Mouse (Mus musculus) neural tube, embryonic 15.5 days (tissue): ENCODE results near the gene Nfu1. TPM values are rescaled to one million over a fixed set of nuclear protein-coding genes. Genes with fewer than 3 reads are reported as not detected.
A peak's percentile ranks its signal among the peaks of the same experiment; 100 is the strongest.
"Not testable (repeated sequence)": the region's sequence is repeated elsewhere in the genome, so short reads cannot be mapped to it uniquely, and the experiment has no call there.

Experiments used
- ATAC-seq: fragments of 200-750 bp; cut with Nextera tagmentation; 2 replicates; pipeline ENCODE4 v1.8.0; 2017; ENCODE audit warnings: mild to moderate bottlenecking, moderate TSS enrichment, moderate library complexity; ENCODE audit not compliant: low FRiP score
- H3K27ac ChIP-seq: fragments of 300-500 bp; sonication (generic); replicated peaks from 2 replicates; pipeline ENCODE4 v1.5.1; 2015; ENCODE audit warnings: mild to moderate bottlenecking, inconsistent platforms
- H3K27me3 ChIP-seq: fragments of 300-500 bp; sonication (generic); replicated peaks from 2 replicates; pipeline ENCODE4 v1.6.1; 2015; ENCODE audit warnings: inconsistent platforms
- H3K36me3 ChIP-seq: fragments of 300-500 bp; sonication (generic); 2 replicates; pipeline ENCODE4 v1.6.1; 2015; ENCODE audit warnings: inconsistent platforms
- H3K4me1 ChIP-seq: fragments of 300-500 bp; sonication (generic); 2 replicates; pipeline ENCODE4 v1.6.1; 2015; ENCODE audit warnings: inconsistent platforms
- H3K4me2 ChIP-seq: fragments of 300-500 bp; sonication (generic); 2 replicates; pipeline ENCODE4 v1.6.1; 2015; ENCODE audit warnings: inconsistent platforms, mild to moderate bottlenecking, moderate library complexity
- H3K4me3 ChIP-seq: fragments of 300-500 bp; sonication (generic); replicated peaks from 2 replicates; pipeline ENCODE4 v1.5.1; 2015; ENCODE audit warnings: mild to moderate bottlenecking, inconsistent platforms
- H3K9ac ChIP-seq: fragments of 300-500 bp; sonication (generic); replicated peaks from 2 replicates; pipeline ENCODE4 v1.6.1; 2015; ENCODE audit warnings: mild to moderate bottlenecking, inconsistent platforms
- H3K9me3 ChIP-seq: fragments of 300-500 bp; sonication (generic); replicated peaks from 2 replicates; pipeline ENCODE4 v1.6.1; 2016; ENCODE audit warnings: inconsistent platforms
- WGBS: fragments of 180-500 bp; shearing (Covaris S2); methylation state at CpG from one replicate; pipeline ENCODE4 v1.1.7; 2015; ENCODE audit warnings: mixed read lengths; 5-methylcytosine and 5-hydroxymethylcytosine counted together
- polyA plus RNA-seq: library from polyadenylated mRNA; unstranded; fragments of >200 nt; fragmentation: Nextera tagmentation; extraction: Ambion mirVana; gene quantifications from 2 replicates; pipeline ENCODE4 v1.2.1, GENCODE M21; 2015

The Nfu1 gene
- polyA plus RNA-seq, 1 experiment from 2014 or later = 155 TPM

DNA sequence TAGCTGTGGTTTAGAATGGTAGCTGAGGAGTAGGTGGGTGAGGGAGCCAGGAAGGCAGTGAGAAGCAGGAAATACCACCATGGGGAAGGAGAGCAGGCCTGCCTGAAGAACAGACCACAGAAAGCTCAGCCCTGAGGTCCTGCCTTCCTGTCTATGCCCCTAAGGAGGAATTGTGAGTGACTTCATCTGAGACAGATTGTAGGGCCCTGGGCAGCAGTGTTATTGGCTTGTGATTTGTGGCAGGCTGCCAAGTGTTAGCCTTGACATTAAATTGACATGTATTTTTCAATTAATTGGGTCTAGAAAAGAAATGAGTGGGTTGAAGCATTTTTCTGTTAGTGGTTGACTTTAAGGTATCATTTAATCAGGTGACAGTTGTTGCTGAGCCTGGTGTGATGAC lies 19.8 kb downstream of the Nfu1 start:
- Histone ChIP-seq H3K4me3 (no peak overlapping the region), H3K36me3 (peaks cover 55% of the 10 kb centered on the region), H3K4me2 (no peak overlapping the region), H3K9me3 (no peaks in the 10 kb centered on the region), H3K4me1 (no peaks in the 10 kb centered on the region), H3K27me3 (no peaks in the 10 kb centered on the region), H3K9ac (no peak overlapping the region), H3K27ac (no peak overlapping the region)
- no peak for ATAC-seq

DNA sequence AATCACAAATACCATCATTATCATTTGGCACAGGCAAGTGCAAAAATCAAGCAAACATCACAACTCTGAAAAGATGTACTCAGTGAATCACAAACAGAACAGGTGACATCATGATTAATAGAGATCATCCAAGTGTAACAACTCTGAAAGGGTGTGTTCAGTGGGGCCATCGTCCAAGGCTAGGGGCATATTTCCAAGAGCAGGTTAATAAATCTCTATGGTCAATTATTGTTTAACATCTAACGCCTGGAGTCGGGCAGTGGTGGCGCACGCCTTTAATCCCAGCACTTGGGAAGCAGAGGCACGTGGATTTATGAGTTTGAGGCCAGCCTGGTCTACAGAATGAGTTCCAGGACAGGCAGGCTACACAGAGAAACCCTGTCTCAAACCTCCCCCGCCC lies 22.3 kb downstream of the Nfu1 start:
- not testable (repeated sequence) for H3K4me2 ChIP-seq, H3K9ac ChIP-seq, H3K9me3 ChIP-seq, H3K4me1 ChIP-seq, H3K27me3 ChIP-seq, H3K4me3 ChIP-seq, H3K27ac ChIP-seq, ATAC-seq
- 44% methylated on average over 7 of the region's 7 CpGs for WGBS
- H3K36me3 ChIP-seq = peaks cover 33% of the 10 kb centered on the region

DNA sequence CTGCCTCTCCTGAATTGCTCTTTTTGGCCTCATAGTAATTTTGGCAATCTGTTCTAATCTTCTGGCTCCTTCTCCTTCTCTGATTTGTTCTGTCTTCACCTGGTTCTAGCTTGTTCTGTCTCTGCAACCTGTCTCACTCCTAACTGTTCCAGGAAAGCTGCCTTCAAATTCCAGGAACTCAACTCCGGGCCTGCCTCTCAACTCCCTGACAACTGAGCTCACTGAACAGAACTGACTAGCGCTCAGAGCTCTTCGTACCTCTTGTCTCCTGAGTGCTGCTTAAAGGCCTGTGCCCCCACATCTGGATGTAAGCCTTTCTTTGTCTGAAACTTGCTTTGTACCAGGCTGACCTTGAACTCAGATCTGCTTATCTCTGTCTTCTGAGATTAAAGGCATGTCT lies 23.4 kb downstream of the Nfu1 start:
- WGBS = 97% methylated on average over 3 of the region's 3 CpGs
- Histone ChIP-seq H3K9ac (no peak overlapping the region), H3K27me3 (no peaks in the 10 kb centered on the region), H3K4me3 (no peak overlapping the region), H3K36me3 (peaks cover 25% of the 10 kb centered on the region), H3K4me1 (no peaks in the 10 kb centered on the region), H3K9me3 (no peaks in the 10 kb centered on the region), H3K27ac (no peak overlapping the region), H3K4me2 (no peak overlapping the region)
- no peak for ATAC-seq

DNA sequence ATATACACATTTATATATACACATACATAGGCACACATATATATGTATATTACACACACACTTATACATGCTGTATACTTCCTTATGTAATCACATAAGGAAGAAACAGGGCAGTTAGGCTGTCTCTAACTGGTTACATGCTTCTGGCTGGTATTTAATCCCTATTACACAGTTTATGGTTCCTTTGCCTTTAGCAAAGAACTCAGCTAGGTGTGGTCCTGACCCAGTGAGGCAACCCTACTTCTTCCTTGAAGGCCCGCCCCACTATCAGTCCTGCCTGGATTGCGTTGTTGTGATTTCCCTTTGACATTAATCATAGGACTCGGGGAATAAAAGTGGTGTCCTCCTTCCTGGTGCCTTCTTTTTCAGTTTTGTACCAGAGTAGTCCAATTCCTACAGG lies 25.4 kb downstream of the Nfu1 start:
- WGBS = 90% methylated on average over 3 of the region's 3 CpGs
- Histone ChIP-seq H3K9ac (no peak overlapping the region), H3K4me1 (no peaks in the 10 kb centered on the region), H3K9me3 (no peaks in the 10 kb centered on the region), H3K27ac (no peak overlapping the region), H3K36me3 (peaks cover 10% of the 10 kb centered on the region), H3K4me3 (no peak overlapping the region), H3K4me2 (no peak overlapping the region), H3K27me3 (no peaks in the 10 kb centered on the region)
- no peak for ATAC-seq

DNA sequence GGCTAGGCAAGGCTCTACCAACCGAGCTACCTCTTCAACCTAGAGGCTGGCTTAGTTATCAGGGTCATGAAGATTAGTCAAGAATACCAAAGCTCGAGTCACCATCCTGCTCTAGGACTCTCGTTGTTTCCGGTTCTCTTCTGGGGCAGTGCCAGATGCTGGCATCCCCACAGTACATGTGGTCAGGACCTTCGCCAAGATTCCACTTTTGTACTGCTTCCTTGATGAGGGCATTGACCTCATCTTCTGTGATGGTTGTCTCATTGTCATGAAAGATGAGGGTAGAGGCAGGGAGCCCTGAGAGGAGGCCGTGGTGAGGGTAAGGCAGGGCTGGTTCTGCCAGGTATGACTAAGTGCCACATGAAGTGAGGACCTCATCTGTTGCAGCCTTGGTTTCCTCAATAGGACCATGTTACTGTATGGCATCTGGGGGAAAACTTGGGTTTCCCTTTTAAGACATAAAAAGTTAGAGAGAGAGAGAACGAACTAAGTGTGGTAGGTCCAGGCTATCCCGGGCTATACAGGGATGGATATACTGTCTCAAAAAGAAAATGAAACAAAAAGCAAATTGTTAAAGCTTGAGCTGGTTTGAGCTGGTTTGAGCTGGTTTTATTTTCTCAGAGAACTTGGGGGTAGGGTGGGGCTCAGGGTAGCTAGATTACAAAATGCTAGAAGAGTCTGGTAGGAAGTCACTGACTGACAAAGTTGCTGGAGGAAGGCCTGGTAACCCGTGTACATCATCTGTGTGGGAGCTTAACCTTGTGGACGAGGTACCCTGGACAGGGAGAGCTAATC lies 29.0 kb downstream of the Nfu1 start:
- H3K4me2 ChIP-seq = no peak overlapping the region
- no peak overlapping the region for H3K27ac ChIP-seq
- H3K4me1 ChIP-seq = peaks cover 10% of the 10 kb centered on the region
- H3K9me3 ChIP-seq = no peaks in the 10 kb centered on the region
- no peak overlapping the region for H3K9ac ChIP-seq
- no peaks in the 10 kb centered on the region for H3K27me3 ChIP-seq
- WGBS = 88% methylated on average over 10 of the region's 10 CpGs
- ATAC-seq = no peak
- no peaks in the 10 kb centered on the region for H3K36me3 ChIP-seq
- no peak overlapping the region for H3K4me3 ChIP-seq

DNA sequence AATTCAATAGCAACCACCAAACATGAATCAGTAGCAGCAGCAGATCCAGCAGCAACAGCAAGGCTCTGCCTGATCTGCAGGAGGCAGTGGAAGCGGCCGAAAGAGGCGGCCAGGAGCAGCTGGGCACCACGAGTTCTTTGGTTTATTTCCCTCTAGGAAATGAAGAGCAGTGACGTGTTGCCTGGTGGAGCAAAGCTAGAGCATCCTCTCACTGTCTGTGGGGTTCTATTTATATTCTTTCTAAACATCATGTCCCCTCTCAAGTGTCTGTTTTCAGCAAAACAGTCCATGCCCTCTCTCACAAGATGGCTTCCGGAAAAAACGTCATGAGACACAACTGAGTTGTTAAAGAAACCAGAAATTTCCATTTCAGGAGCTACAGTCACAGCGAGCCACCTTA lies 30.1 kb downstream of the Nfu1 start:
- Histone ChIP-seq H3K36me3 (no peaks in the 10 kb centered on the region), H3K9ac (no peak overlapping the region), H3K27me3 (no peaks in the 10 kb centered on the region), H3K9me3 (no peaks in the 10 kb centered on the region), H3K27ac (no peak overlapping the region), H3K4me2 (no peak overlapping the region), H3K4me1 (peaks cover 20% of the 10 kb centered on the region), H3K4me3 (no peak overlapping the region)
- ATAC-seq = no peak
- 88% methylated on average over 8 of the region's 8 CpGs for WGBS

DNA sequence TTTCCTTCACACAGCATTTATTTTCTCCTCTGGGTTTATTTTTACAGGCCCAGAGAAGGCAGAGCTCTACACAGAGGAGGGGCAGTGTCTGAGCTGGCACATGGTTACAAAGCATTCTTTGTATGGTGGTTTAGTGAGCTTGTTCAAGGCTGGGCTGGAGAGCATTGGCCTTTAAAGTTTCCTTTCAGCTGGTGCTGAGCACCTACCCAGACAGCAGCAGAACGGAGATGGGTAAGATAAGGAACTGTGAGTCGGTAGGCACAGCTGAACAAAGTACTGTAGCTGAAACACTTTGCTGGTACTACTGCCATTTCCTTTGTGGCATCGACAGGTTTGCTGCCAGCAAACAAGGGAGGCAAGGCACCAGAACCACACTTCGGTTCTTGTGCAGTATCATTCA lies 31.9 kb downstream of the Nfu1 start:
- H3K27ac ChIP-seq = peak overlapping the region; percentile 64
- no peak for ATAC-seq
- no peak overlapping the region for H3K4me3 ChIP-seq
- no peak overlapping the region for H3K9ac ChIP-seq
- H3K36me3 ChIP-seq = no peaks in the 10 kb centered on the region
- no peak overlapping the region for H3K4me2 ChIP-seq
- WGBS = 83% methylated on average over 4 of the region's 4 CpGs
- H3K4me1 ChIP-seq = peaks cover 22% of the 10 kb centered on the region
- no peaks in the 10 kb centered on the region for H3K9me3 ChIP-seq
- no peaks in the 10 kb centered on the region for H3K27me3 ChIP-seq

DNA sequence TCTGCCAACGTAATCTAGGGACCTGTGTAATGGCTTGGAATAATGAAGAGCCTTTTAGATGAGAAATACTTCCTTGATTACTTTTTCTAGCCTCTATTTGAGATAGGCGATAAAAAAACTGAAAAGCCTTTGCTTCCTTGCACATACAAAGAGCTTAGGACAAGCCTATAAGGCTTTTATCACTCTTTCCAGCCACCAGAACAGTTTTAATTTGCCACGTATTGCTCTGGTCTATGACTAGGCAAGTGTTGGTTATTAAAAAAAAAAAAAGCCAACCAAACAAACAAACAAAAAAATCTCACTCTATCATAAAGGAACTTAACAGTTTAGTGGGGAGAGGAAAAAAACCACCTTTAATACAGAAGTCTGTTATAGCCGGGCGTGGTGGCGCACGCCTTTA lies 32.4 kb downstream of the Nfu1 start:
- ATAC-seq = no peak
- H3K4me2 ChIP-seq = peak overlapping the region; percentile 72
- H3K4me3 ChIP-seq = peak overlapping the region; percentile 93; the same call in 1 of the 2 replicates
- 86% methylated on average over 7 of the region's 7 CpGs for WGBS
- H3K9ac ChIP-seq = no peak overlapping the region
- peak overlapping the region; percentile 64 for H3K27ac ChIP-seq
- H3K9me3 ChIP-seq = no peaks in the 10 kb centered on the region
- peaks cover 22% of the 10 kb centered on the region for H3K4me1 ChIP-seq
- H3K36me3 ChIP-seq = no peaks in the 10 kb centered on the region
- no peaks in the 10 kb centered on the region for H3K27me3 ChIP-seq

DNA sequence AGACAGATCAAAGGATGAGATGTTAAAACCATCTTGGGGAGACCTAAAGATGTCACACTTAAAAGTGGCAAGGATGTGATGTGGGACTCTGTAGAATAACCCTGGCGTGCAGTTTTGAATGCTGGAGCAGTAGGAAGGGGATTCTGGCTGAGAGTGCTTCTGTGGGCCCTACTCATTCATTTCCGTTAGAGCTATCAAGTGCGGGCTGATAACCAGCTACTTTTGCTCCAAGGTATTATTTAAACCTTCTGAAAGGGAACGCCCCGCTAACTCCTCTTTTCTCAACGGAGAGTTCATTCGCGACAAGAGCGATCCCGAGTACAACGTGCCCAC lies 32.9 kb downstream of the Nfu1 start:
- peaks cover 22% of the 10 kb centered on the region for H3K4me1 ChIP-seq
- under 1% methylated on average over 11 of the region's 11 CpGs for WGBS
- peak overlapping the region; percentile 79 for H3K9ac ChIP-seq
- H3K4me2 ChIP-seq = peak overlapping the region; percentile 72
- peak overlapping the region; percentile 93 for H3K4me3 ChIP-seq
- no peaks in the 10 kb centered on the region for H3K9me3 ChIP-seq
- H3K36me3 ChIP-seq = no peaks in the 10 kb centered on the region
- no peaks in the 10 kb centered on the region for H3K27me3 ChIP-seq
- 0 out of 2 replicates have a peak, but pooled peaks have one; percentile 14 for ATAC-seq
- H3K27ac ChIP-seq = peak overlapping the region; percentile 98

DNA sequence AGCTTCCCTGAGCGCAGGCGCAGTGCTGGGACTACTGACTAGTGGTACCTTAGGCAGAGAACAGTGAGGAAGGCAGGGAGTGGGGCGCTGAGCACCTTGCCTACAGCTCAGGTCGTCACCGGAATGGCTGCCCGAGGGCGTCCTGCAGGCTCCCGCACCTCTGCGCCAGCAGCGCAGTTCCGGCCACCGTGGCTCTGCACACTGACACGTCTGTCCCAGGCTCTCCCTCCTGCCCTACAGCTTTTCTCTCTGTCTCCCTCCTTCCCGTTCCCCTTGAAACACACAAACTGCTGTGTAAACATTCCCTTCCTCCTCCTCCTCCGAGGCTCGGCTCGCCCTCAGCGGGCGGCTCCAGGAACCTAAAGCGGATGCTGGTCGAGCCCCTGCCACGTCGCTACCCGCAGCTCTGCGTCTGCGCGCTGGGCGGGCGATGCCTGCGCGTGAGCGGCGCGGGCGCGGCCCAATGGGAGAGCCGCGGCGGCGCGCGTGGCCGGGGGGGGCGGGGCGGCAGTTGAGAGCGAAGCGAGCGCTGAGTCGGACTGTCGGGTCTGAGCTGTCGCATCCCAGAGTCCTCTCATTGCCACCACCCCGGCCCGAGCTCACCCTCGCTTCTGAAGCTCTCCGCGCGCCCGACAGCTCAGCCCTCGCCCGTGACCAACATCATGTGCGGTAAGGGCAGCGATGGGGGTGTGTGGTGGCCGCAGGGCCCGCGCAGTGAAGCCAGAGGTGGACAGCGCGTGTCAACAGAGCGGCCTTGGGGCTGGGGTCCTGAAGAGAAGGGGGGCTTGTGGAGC lies 33.5 kb downstream of the Nfu1 start, which contains the start of gene Gfpt1:
Gfpt1 (plus strand) TSS at position 510 of the 794 bp plus-strand sequence.
- ATAC-seq = peak; percentile 97
- Histone ChIP-seq H3K4me3 (peak within 1 kb of the TSS; percentile 93), H3K36me3 (no peaks in the 10 kb centered on the region)

DNA sequence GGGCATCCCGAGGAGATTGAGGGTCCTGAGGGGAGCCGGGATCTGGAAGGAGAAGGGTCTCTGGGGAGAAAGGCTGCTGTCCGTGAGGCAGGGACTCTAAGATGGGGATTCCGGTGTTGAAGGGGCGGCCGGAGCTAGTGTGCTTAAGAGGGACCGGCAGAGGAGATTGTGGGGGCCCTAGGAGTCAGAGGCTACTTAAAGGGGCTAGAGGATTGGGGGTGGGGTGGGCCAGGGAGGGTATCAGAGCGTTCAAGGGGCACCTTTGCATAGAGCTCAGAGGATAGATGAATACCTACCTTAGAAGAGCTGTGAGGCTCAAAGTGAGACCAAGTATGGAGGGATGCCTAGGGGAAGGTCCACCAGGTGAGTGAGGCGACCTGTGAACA lies 34.1 kb downstream of the Nfu1 start:
- Histone ChIP-seq H3K4me3 (peak overlapping the region; percentile 93), H3K27me3 (no peaks in the 10 kb centered on the region), H3K27ac (peak overlapping the region; percentile 98), H3K4me1 (peaks cover 22% of the 10 kb centered on the region), H3K9me3 (no peaks in the 10 kb centered on the region), H3K4me2 (peak overlapping the region; percentile 72), H3K9ac (peak overlapping the region; percentile 95), H3K36me3 (0 out of 2 replicates have a peak, but pooled peaks cover under 1% of the 10 kb centered on the region)
- peak; percentile 40 for ATAC-seq
- WGBS = 1% methylated on average over 9 of the region's 9 CpGs

More for the DNA sequence above, 33.5 kb downstream of the Nfu1 start, which contains the start of gene Gfpt1:
- Histone ChIP-seq H3K27ac (peak within 1 kb of the TSS; percentile 98), H3K9ac (peak within 1 kb of the TSS; percentile 95), H3K4me2 (peak within 1 kb of the TSS; percentile 72), H3K9me3 (no peaks in the 10 kb centered on the region), H3K27me3 (no peaks in the 10 kb centered on the region), H3K4me1 (peaks cover 22% of the 10 kb centered on the region)
- WGBS = under 1% methylated on average over 64 of the region's 68 CpGs

DNA sequence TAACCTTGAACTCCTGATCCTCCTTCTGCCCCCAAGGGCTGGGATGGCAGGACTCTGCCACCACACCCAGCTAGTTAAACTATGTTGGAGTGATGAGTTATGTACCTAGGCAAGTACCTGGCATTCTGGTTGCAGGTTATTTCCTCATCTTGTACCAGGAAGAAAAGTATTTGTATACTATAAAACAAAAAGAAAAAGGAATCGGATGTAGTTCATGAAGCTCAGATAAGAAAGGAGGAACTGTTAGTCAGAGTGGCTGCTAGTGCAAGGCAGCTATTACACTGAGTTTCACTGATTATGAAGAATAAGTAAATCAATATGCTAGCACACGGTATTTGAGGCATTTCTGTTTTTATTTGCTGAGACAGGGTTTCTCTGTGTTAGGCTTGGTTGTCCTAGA lies 35.9 kb downstream of the Nfu1 start:
- no peak for ATAC-seq
- H3K4me3 ChIP-seq = no peak overlapping the region
- 88% methylated on average over 2 of the region's 2 CpGs for WGBS

More for the DNA sequence above, 35.9 kb downstream of the Nfu1 start:
- H3K36me3 ChIP-seq = 0 out of 2 replicates have a peak, but pooled peaks cover 2% of the 10 kb centered on the region
- no peak overlapping the region for H3K27ac ChIP-seq
- no peak overlapping the region for H3K9ac ChIP-seq
- H3K27me3 ChIP-seq = no peaks in the 10 kb centered on the region
- H3K4me1 ChIP-seq = peaks cover 22% of the 10 kb centered on the region
- H3K9me3 ChIP-seq = no peaks in the 10 kb centered on the region
- H3K4me2 ChIP-seq = no peak overlapping the region
